Mouse (Mus musculus) layer of hippocampus, adult 9-11 months (tissue): ENCODE measurements at regions not wholly inside any gene's neighbourhood (a gene's known extent, or its start where the extent isn't known, plus 50 kb on each side); places are given as distances from the start of the nearest gene placed in this dataset.

Experiments used
- DNase-seq: peaks from one replicate; pipeline ENCODE4 v3.0.0; 2022

GRCm38 (mm10) chr9:32815473-32815872 is 179.5 kb downstream of the Ets1 start:
- no peak for DNase-seq

DNA sequence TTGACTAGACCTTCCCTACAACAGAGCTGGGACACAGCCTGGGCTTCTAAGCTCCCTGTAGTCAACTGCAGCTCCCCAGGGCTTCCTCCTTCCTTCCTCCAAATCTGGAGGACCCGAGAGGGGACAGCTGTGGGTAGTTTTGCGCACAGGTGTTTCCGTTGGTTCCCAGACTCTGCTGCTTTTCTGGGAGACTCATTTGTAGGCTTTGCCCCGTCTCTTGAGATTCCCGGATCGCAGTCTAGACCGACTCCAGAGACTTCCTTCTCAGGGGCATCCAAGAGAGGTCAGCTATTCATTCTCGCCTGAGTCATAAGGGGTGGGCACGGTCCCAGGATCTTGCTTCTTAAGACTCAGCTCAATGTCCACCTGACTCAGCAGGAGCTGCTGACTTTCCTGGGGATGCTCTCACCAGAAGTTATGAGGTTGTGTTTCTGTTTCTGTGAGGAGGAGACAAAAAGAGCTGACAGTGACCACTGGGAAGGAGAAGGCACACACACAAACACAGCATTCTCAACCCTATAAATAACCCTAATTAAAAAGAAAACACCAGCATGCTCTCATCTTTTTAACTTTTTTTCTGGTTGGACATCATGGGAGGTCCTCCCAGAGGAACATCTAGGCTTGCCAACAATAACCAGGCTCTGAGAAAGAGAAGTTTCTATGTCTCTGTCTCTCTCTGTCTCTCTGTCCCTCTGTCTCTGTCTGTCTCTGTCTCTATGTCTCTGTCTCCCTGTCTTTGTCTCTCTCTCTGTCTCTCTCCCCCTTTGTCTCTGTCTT is 180.8 kb downstream of the Ets1 start:
- DNase-seq, result no peak

- no peak for DNase-seq
Measured at GRCm38 (mm10) chr9:32817442-32818358, 181.7 kb downstream of the Ets1 start.

- no peak for DNase-seq
Measured at GRCm38 (mm10) chr9:32823439-32824133, 187.6 kb downstream of the Ets1 start.

DNA sequence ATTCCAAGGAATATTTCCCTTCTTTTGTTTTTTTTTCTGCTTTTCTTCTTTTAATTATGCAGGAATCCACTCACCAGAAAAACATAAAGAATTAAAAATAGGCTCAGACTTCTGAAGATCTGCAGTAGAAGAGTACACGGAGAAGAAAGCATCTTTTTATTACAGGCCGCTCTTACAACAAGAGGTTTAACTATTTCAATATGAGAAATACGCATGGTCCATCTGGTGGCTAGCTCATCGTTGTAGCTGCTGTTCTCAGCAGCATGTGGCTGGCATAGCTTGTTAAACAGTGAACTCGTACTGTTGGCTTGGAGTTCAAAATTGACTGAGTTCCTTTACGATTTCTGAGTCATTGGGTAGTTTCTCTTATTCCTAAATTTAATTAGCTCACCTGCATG is 188.1 kb downstream of the Ets1 start:
- DNase-seq, result no peak

GRCm38 (mm10) chr9:32830268-32830891 is 194.4 kb downstream of the Ets1 start:
- DNase-seq, result no peak

DNA sequence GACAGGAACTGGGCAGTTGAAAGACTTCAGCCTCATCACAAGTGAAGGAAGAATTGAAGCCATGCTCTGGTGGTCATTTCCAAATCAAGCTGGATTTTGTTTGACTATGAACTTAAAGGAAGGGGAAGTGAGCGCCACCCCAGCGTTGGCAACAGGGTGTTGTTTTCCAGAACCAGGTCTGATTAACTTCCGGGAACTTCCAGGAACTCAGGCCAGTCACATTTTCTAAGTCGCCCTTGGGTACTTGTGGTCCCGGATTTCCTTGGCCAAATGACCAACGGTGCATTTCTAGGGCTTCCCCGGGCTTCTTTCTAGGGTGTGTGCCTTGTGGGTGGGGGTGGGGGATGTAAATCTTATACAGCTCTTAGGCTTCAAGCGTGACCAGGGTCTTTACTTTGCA is 197.4 kb downstream of the Ets1 start:
- no peak for DNase-seq

DNA sequence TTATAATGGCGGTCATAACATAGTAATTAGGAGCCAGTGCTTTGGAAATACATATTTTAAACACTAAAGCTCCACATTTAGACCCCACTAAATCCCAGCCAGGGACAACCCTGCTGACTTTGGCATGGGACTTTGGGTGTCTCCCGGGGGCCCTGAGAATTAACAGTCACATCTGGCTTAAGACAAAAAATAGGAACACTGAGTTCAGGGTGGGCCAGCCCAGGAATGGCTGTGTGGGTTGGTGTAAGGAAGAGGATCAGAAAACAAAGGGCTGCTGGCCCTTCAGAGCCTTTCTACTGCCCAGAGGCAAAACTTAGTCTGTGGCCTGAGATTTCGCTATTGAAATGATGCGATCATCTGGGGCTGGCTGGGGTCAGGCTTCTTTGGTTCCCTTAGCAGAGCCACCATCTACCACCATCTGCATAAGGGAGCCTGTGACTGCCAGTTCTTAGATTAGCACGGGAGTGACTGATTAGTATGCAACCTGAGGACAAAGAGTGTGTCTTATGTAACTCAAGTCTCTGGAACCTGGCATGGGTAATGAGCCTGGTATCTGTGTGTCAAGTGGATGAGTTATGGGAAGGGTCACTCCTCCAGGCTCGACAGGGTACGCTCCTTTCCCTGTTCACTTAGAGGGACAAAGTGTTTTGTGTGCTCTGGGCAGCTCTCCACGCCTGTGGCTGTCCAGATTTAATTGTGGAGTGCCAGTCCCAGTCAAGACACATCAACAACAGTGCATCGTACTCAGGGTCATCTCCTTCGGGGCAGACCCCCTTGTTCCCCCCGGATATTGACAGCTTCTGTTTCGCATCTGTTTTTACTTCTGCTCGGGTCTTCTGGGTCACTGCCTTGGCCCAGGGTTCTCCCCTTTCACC is 199.0 kb downstream of the Ets1 start:
- DNase-seq, result no peak

- no peak for DNase-seq
Measured at GRCm38 (mm10) chr9:32835626-32835971, 199.6 kb downstream of the Ets1 start.

GRCm38 (mm10) chr9:32836371-32836770 is 200.3 kb downstream of the Ets1 start:
- no peak for DNase-seq

GRCm38 (mm10) chr9:32847361-32847760 is 211.3 kb downstream of the Ets1 start:
- no peak for DNase-seq

GRCm38 (mm10) chr9:32852282-32852681 is 216.3 kb downstream of the Ets1 start:
- DNase-seq, result no peak

DNA sequence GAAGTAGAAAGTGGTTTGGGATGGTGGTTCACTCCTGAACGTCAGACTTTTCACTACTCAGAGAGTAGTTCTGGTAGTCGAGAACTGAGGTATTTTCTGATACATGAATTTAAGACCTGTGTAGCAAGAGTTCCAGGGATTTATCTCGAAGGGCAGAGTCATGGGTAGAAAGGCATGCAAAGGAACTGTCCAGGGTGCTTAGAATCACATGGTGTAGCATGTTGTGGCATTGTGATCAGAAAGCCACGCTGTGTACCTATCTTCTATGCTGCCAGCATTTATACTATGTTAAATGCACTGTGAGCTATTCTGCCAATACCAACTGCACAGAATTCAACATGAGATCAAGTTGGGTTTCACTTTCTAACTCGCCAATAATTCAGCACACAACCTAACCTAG is 227.3 kb downstream of the Ets1 start:
- DNase-seq, result no peak

- DNase-seq, result no peak
Measured at GRCm38 (mm10) chr9:32868936-32869335, 232.9 kb downstream of the Ets1 start.

GRCm38 (mm10) chr9:32874306-32874875 is 238.4 kb downstream of the Ets1 start:
- DNase-seq, result no peak

GRCm38 (mm10) chr9:32882819-32883587 is 247.0 kb downstream of the Ets1 start:
- no peak for DNase-seq

- DNase-seq, result no peak
Measured at GRCm38 (mm10) chr9:32886008-32886650, 250.1 kb downstream of the Ets1 start.

- DNase-seq, result no peak
Measured at GRCm38 (mm10) chr9:32899801-32900200, 263.8 kb downstream of the Ets1 start.

GRCm38 (mm10) chr9:32901287-32901686 is 265.3 kb downstream of the Ets1 start:
- no peak for DNase-seq

- no peak for DNase-seq
Measured at GRCm38 (mm10) chr9:32906233-32906872, 270.3 kb downstream of the Ets1 start.
